Mouse (Mus musculus) megakaryocyte, embryonic 14.5 days (primary cell): Measurements from ENCODE around the gene Erg. TPM values are rescaled to one million over a fixed set of nuclear protein-coding genes. Genes with fewer than 3 reads are reported as not detected.

Experiments
- H3K27me3 ChIP-seq: replicated peaks from 2 replicates; pipeline ENCODE3; 2012; ENCODE audit warnings: inconsistent platforms
- H3K36me3 ChIP-seq: replicated peaks from 2 replicates; pipeline ENCODE3; 2012; ENCODE audit warnings: low read length, inconsistent platforms, mixed read lengths
- H3K4me1 ChIP-seq: 2 replicates; pipeline ENCODE4 v1.6.1; 2012; ENCODE audit warnings: inconsistent platforms
- H3K4me3 ChIP-seq: replicated peaks from 2 replicates; pipeline ENCODE3; 2012; ENCODE audit warnings: moderate library complexity, mild to moderate bottlenecking, inconsistent platforms
- H3K9me3 ChIP-seq: 2 replicates; pipeline ENCODE4 v1.6.1; 2012; ENCODE audit warnings: inconsistent platforms
- FLI1 ChIP-seq: IDR thresholded peaks from 2 replicates; pipeline ENCODE4 v1.6.1; 2012; ENCODE audit warnings: low read length, inconsistent platforms, mixed read lengths
- GATA1 ChIP-seq: IDR thresholded peaks from 3 replicates; pipeline ENCODE4 v1.6.1; 2012; ENCODE audit warnings: mixed read lengths, low read length, inconsistent platforms, borderline replicate concordance
- polyA plus RNA-seq: library from polyadenylated mRNA; stranded (reverse); fragments of >175 nt; gene quantifications from 2 replicates; pipeline ENCODE4 v1.2.3, GENCODE M21; 2012; ENCODE audit warnings: low replicate concordance; ENCODE audit not compliant: insufficient read depth

Gene Erg
- polyA plus RNA-seq, 1 experiment, result 3.9 TPM

DNA sequence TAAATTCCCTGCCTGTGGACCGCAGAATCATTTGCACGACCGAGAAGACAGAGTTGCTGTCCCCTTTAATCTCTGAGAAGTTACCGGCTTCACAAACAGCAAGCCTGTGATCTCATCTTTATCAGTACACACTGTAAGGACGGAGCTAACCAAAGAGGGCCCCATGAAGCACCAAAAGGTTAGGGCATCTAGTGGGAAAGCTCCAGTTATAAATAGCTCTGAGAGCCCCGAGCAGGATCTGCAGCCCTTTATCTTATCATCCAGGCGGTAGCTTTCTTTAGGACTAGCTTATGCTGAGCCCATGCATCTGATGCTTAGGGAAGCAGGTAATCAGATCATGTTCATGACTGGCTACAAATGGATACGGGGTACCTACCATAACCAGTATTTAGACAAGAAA, 146.6 kb downstream of the Erg start:
- Histone ChIP-seq H3K36me3 (no peaks in the 10 kb centered on the region), H3K9me3 (no peaks in the 10 kb centered on the region), H3K27me3 (peaks cover 32% of the 10 kb centered on the region), H3K4me3 (peak overlapping the region; percentile 89), H3K4me1 (peaks cover 81% of the 10 kb centered on the region)
- TF ChIP-seq FLI1 (no peak), GATA1 (no peak)

DNA sequence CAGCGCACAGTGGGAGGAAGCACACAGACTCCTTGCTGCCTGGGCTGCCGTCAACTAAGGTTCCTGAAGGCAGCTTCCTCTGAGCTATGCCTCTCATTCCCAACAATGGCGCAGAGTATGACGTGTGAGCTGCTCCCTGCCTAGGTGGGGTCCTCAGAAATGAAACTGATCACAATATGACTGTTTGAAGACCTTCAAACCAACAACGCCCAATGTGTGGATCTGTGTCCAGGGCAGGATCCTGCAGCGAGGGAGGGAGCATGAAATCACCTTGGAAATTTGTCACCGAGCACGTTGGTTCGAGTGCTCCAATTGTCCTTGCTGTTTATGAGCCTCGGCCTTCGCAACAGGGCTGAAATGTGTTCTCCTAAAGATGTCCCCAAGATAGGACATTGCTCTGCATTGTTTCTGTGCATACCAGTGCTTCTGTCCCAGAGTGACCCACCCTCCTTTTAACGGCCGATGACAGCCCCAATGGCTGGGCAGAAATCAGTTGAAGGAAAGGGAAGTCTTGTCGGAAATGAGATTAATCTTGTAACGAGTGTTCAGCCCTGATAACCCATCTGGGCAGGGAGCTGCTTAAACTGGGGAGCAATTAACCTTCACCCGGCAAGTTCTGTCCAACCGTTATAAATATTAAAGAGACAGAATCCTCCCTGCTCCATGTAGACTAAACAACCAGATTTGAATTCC, 147.4 kb downstream of the Erg start:
- Histone ChIP-seq H3K9me3 (no peaks in the 10 kb centered on the region), H3K4me1 (peaks cover 86% of the 10 kb centered on the region), H3K4me3 (peak overlapping the region; percentile 89), H3K36me3 (no peaks in the 10 kb centered on the region), H3K27me3 (peaks cover 32% of the 10 kb centered on the region)
- no peak for TF ChIP-seq FLI1
- no peak for TF ChIP-seq GATA1

DNA sequence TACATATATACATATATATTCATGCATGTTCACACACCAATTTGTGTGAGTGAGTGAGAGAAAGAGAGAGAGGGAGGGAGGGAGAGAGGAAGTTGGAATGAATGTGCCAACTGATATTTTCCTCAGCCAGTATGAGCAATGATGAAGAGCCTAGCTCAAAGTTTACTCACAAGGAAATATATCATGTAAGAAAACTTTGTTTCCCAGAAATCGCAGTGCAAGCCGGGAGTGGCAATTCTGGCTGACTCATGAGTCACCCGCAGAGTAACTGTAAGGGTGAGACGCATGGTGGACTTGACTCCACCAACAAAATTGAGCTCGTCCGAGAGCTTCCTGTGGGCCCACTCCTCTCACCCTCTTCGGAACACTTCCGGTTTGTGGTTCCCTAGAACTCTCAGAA, 149.8 kb downstream of the Erg start:
- Histone ChIP-seq H3K27me3 (peaks cover 31% of the 10 kb centered on the region), H3K4me3 (peak overlapping the region; percentile 83), H3K36me3 (no peaks in the 10 kb centered on the region), H3K4me1 (peaks cover 97% of the 10 kb centered on the region), H3K9me3 (no peaks in the 10 kb centered on the region)
- TF ChIP-seq GATA1, result no peak
- no peak for TF ChIP-seq FLI1

DNA sequence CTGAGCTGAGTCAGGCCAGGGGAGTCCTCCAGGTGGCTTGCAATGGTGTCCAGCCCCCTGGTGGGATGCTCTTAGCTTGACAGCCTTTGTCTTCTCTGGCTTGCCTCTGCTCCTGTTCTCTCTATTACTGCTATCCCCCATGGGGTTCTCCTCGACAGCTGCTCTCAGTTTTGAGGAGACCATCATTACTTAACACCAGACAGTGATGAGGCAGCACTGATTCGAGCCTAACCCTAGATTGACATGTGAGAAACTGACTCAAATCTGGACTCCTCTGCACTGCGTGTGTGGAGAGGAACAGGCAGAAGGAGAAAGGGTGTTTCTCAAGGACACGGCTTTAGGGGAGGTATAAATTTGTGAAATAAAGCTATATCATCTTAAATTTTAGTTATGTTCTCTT, 150.3 kb downstream of the Erg start:
- Histone ChIP-seq H3K9me3 (no peaks in the 10 kb centered on the region), H3K27me3 (peaks cover 25% of the 10 kb centered on the region), H3K36me3 (no peaks in the 10 kb centered on the region), H3K4me1 (peaks cover 93% of the 10 kb centered on the region), H3K4me3 (no peak overlapping the region)
- TF ChIP-seq FLI1, result no peak
- TF ChIP-seq GATA1, result no peak

DNA sequence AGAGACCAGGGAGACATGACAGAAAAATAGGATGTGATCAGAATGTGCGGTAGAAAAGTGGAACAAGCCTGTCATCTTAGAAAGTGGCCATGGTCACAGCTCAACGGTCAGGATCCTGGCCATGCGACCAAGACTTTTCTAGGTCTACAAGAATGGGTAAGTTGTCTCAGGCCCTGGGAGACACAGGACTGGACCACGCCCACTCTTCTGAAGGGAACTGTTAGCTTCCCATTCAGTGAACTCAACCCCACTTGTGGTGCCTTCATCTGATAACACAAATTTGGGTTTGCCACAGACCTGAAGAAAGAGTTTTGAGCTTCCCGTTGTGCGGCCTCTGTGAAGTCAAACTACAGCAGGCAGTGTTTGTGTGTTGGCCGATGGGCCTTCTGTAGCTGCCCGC, 152.0 kb downstream of the Erg start:
- no peaks in the 10 kb centered on the region for H3K36me3 ChIP-seq
- peaks cover 18% of the 10 kb centered on the region for H3K27me3 ChIP-seq
- peak overlapping the region; percentile 23 for H3K4me3 ChIP-seq
- no peaks in the 10 kb centered on the region for H3K9me3 ChIP-seq
- TF ChIP-seq FLI1, result no peak
- no peak for TF ChIP-seq GATA1
- peaks cover 87% of the 10 kb centered on the region for H3K4me1 ChIP-seq

DNA sequence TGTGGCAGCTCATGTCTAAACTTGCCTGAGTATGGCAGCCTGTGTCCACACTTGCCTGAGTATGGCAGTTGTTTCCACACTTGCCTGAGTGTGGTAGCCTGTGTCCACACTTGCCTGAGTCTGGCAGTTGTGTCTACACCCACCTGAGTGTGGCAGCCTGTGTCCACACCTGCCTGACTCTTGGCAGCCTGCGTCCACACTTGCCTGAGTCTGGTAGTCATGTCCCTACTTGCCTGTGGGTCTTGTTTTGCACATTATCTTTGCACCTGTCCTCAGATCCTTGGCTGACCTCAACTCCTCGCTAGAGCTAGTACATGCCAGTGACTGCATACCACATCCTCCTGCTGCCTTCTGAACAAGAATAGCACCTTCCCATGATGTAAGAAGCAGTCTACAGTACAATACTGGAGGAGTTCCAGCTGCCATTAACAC, 153.8 kb downstream of the Erg start:
- H3K4me1 ChIP-seq, result peaks cover 75% of the 10 kb centered on the region
- H3K4me3 ChIP-seq, result peak overlapping the region; percentile 76
- H3K27me3 ChIP-seq, result peaks cover 7% of the 10 kb centered on the region
- no peaks in the 10 kb centered on the region for H3K9me3 ChIP-seq
- no peaks in the 10 kb centered on the region for H3K36me3 ChIP-seq
- TF ChIP-seq FLI1 (no peak), GATA1 (no peak)

DNA sequence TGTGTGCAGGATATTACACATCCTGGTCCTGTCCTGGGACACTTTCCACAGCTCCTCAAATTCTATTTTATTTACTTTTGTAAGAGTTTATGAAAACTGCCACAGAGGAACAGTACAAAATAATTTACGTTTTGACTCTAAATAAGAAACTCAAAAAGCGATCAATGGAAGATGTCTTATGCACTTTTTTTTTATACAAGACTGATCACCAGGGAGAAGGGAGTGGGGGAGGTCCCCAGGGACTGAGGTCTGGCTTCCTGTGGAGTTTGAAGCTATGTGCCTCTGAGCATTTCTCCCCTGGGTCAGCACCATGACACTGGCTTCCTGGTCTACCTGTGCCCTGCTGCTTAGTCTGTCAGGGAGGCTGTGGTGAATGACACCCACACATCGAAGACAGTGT, 156.5 kb downstream of the Erg start:
- Histone ChIP-seq H3K27me3 (peaks cover 15% of the 10 kb centered on the region), H3K4me1 (peaks cover 69% of the 10 kb centered on the region), H3K4me3 (no peak overlapping the region), H3K9me3 (no peaks in the 10 kb centered on the region), H3K36me3 (no peaks in the 10 kb centered on the region)
- no peak for TF ChIP-seq FLI1
- TF ChIP-seq GATA1, result no peak

DNA sequence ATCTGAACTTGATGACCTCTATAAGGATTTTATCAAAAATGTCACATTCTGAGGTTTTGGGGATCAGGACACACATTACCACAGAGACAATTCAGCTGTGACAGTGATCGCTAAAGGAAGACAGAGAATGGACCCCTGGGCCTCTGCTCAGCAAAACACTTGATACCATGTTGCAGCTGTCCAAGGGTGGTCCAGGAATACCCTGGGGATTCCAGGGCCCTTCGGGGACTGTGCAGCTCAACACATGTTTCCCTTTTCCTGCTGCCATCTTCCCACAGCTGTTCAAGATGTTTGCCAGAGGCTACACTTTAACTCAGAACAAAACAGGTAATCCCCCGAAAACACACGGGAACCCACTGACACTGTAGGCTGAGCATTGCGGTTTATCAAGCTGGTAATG, 158.2 kb downstream of the Erg start:
- Histone ChIP-seq H3K4me3 (no peak overlapping the region), H3K27me3 (peaks cover 25% of the 10 kb centered on the region), H3K4me1 (peaks cover 67% of the 10 kb centered on the region), H3K9me3 (no peaks in the 10 kb centered on the region), H3K36me3 (no peaks in the 10 kb centered on the region)
- no peak for TF ChIP-seq FLI1
- TF ChIP-seq GATA1, result no peak

DNA sequence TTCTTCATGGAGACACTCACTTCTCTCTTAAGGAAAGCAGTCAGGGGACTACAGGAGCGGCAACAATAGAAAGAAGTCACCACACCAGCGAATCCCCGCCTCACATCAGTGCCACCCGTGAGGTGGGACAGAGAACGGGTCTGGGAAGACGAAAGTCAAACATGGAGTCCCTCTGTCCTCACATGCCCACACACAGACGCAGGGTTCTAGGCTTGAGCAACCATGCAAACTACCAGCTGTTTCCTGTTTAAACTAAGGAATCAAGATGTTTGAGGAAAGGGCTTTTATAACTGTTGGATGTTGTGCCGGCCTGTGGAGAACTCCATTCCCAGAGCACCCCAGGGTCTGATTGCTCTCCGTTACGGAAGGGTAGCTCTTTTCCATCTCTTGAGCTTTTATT, 158.9 kb downstream of the Erg start:
- no peak for TF ChIP-seq FLI1
- peaks cover 62% of the 10 kb centered on the region for H3K4me1 ChIP-seq
- H3K4me3 ChIP-seq, result no peak overlapping the region
- no peaks in the 10 kb centered on the region for H3K9me3 ChIP-seq
- H3K36me3 ChIP-seq, result no peaks in the 10 kb centered on the region
- H3K27me3 ChIP-seq, result peaks cover 27% of the 10 kb centered on the region

DNA sequence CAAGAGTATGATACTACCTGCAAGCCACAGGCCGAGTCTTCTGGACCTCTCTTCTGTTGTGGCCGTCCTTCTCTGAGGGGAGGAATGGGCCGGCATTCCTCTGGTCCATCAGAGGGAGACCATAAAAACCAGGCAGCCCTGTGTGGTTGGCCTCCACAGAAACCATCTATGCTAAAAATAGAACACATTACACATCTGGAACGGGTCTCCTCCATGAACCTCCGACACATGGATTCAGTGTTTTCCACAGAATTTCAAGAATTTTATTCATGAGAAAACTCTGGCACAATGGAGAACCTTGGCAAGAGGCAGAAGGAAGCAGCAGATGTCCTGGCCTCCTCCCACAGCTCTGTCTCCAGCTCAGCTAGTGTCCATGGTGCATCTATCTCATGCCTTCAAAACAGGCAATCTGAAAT, 163.7 kb downstream of the Erg start:
- Histone ChIP-seq H3K4me1 (peaks cover 57% of the 10 kb centered on the region), H3K36me3 (no peaks in the 10 kb centered on the region), H3K4me3 (no peak overlapping the region), H3K27me3 (peaks cover 21% of the 10 kb centered on the region), H3K9me3 (no peaks in the 10 kb centered on the region)
- TF ChIP-seq GATA1, result no peak
- TF ChIP-seq FLI1, result no peak
